Mouse (Mus musculus) C2C12 (cell line): ENCODE measurements at regions not wholly inside any gene's neighbourhood (a gene's known extent, or its start where the extent isn't known, plus 50 kb on each side); places are given as distances from the start of the nearest gene placed in this dataset.

Source experiments
- CEBPB ChIP-seq: IDR thresholded peaks from one replicate; pipeline ENCODE4 v1.6.1; 2011; ENCODE audit warnings: low read depth, mild to moderate bottlenecking, control low read depth, moderate library complexity
- CTCF ChIP-seq: IDR thresholded peaks from one replicate; pipeline ENCODE4 v1.5.1; 2011; ENCODE audit not compliant: control insufficient read depth, insufficient read depth, insufficient read length
- MAX ChIP-seq: IDR thresholded peaks from one replicate; pipeline ENCODE4 v1.6.1; 2011; ENCODE audit warnings: mild to moderate bottlenecking, control low read depth
- MYOD1 ChIP-seq: IDR thresholded peaks from one replicate; pipeline ENCODE4 v1.6.1; 2011; ENCODE audit warnings: low read depth; ENCODE audit not compliant: control insufficient read depth, insufficient read length
- MYOG ChIP-seq: IDR thresholded peaks from one replicate; pipeline ENCODE4 v1.6.1; 2011; ENCODE audit not compliant: control insufficient read depth, insufficient read length; ENCODE audit errors: extremely low read depth

- TF ChIP-seq CTCF = peak; percentile 12
- no peak for TF ChIP-seq MYOD1
- no peak for TF ChIP-seq CEBPB
- TF ChIP-seq MYOG = no peak
- TF ChIP-seq MAX = peak; percentile 65
These were observed 701.4 kb downstream of the Poteg start for GRCm38 (mm10) chr8:28148599-28149452.
